Mouse (Mus musculus): Measurements from ENCODE around the gene Vps51. TPM values are rescaled to one million over a fixed set of nuclear protein-coding genes. Genes with fewer than 3 reads are reported as not detected.

The Vps51 gene
- total and polyA plus RNA-seq, 2 experiments from 2014 or later, result 91.2 to 102 TPM

GRCm38 (mm10) chr19:6020276-6020675, 56.8 kb downstream of the Vps51 start:
- Histone ChIP-seq H3K27me3 (ENCODE audit: insufficient read depth, low read length) (no peaks in the 10 kb centered on the region; the same call in 1 of the 2 replicates), H3K4me3 (ENCODE audit: low read length) (no peak overlapping the region), H3K27ac (no peak overlapping the region), H3K4me1 (ENCODE audit: insufficient read depth, low read length) (peaks cover 4% of the 10 kb centered on the region; the same call in 1 of the 2 replicates), H3K36me3 (ENCODE audit: insufficient read depth, low read length) (no peaks in the 10 kb centered on the region), H3K9ac (replicated peaks; ENCODE audit: low read length) (no peak overlapping the region), H3K9me3 (ENCODE audit: low read length) (no peaks in the 10 kb centered on the region), H3K4me2 (ENCODE audit: low read depth, low read length) (no peak overlapping the region)
- 73% methylated on average over 3 of the region's 3 CpGs for WGBS
- ATAC-seq, result no peak
- no peak for TF ChIP-seq CTCF (IDR thresholded peaks at IDR 0.05; ENCODE audit: low read depth)
- no peak for DNase-seq (ENCODE audit: low spot score)

DNA sequence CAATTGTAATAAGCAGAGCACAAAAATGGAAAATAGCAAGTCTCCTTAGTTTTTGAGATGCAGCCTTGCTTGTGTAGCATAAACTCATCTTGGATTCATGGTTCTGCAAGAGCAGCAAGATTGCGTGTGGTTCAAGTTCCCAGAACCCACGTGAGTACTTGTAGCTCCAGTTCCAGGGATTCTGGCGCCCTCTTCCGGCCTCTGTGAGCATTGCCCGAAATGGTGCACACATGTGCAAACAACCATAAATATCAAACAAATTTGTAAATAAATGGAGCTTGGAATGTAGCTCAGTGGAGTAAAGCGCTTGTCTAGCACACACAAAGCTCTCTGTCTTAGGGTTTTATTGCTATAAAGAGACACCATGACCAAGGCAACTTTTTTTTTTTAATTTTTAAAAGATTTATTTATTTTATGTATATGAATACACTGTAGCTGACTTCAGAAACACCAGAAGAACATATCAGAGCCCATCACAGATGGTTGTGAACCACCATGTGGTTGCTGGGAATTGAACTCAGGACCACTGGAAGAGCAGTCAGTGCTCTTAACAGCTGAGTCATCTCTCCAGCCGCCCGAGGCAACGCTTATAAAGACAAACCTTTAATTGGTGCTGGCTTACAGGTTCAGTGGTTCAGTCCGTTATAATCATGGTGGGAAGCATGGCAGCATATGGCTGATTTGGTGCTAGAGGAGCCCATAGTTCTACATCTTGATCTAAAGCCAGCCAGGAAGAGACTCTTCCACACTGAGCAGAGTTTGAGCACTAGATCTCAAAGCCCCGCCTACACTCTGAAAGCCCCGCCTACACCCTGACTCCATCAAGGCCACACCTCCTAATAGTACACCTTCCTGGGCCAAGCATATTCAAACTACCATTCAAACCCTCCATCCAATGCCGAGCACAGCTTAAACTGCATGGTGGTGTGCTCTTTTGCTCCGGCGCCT, 58.6 kb downstream of the Vps51 start:
- no peak overlapping the region for H3K9ac ChIP-seq (replicated peaks; ENCODE audit: low read length)
- WGBS, result 34% methylated on average over 15 of the region's 15 CpGs
- no peak for ATAC-seq
- H3K9me3 ChIP-seq (ENCODE audit: low read length), result no peaks in the 10 kb centered on the region
- no peak overlapping the region for H3K4me2 ChIP-seq (ENCODE audit: low read depth, low read length)
- H3K4me1 ChIP-seq (ENCODE audit: insufficient read depth, low read length), result peaks cover 4% of the 10 kb centered on the region; the same call in 1 of the 2 replicates
- no peaks in the 10 kb centered on the region for H3K36me3 ChIP-seq (ENCODE audit: insufficient read depth, low read length)
- H3K4me3 ChIP-seq (ENCODE audit: low read length), result no peak overlapping the region
- peak; percentile 90 for DNase-seq (ENCODE audit: low spot score)
- no peaks in the 10 kb centered on the region; the same call in 1 of the 2 replicates for H3K27me3 ChIP-seq (ENCODE audit: insufficient read depth, low read length)
- H3K27ac ChIP-seq, result no peak overlapping the region
- TF ChIP-seq CTCF (IDR thresholded peaks at IDR 0.05; ENCODE audit: low read depth), result peak; percentile 92

Small RNA genes within 50 kb of the gene (microRNA-seq; reads per million reads assigned to microRNA genes)
- gene Mir6988, result 1.2 to 2.5 reads per million in 2 experiments

Other genes starting within 250 kb of the Vps51 start
- 19.8 and 43.2 TPM in 2 replicates for gene Frmd8, start 202.0 kb downstream of the Vps51 start, total RNA-seq (2014; rRNA removed)
- 12.5 and 13.7 TPM in 2 replicates for gene Frmd8, start 202.0 kb downstream of the Vps51 start, polyA plus RNA-seq (2015; fragmentation: Nextera tagmentation; extraction: Ambion mirVana)
- 2.1 and 6.0 TPM in 2 replicates for gene Slc25a45, start 199.4 kb downstream of the Vps51 start, total RNA-seq (2014; rRNA removed)
- gene Slc25a45, start 199.4 kb downstream of the Vps51 start, polyA plus RNA-seq (2015; fragmentation: Nextera tagmentation; extraction: Ambion mirVana), result 1.8 and 2.8 TPM in 2 replicates
- 7.5 and 10.1 TPM in 2 replicates for gene Tigd3, start 183.1 kb downstream of the Vps51 start, total RNA-seq (2014; rRNA removed)
- 7.1 and 7.5 TPM in 2 replicates for gene Tigd3, start 183.1 kb downstream of the Vps51 start, polyA plus RNA-seq (2015; fragmentation: Nextera tagmentation; extraction: Ambion mirVana)
- 61.7 and 77.4 TPM in 2 replicates for gene Dpf2, start 164.2 kb downstream of the Vps51 start, total RNA-seq (2014; rRNA removed)
- 69.5 and 70.2 TPM in 2 replicates for gene Dpf2, start 164.2 kb downstream of the Vps51 start, polyA plus RNA-seq (2015; fragmentation: Nextera tagmentation; extraction: Ambion mirVana)
- gene Cdc42ep2, start 152.4 kb downstream of the Vps51 start, total RNA-seq (2014; rRNA removed), result 22.0 and 28.0 TPM in 2 replicates
- 17.4 and 18.0 TPM in 2 replicates for gene Cdc42ep2, start 152.4 kb downstream of the Vps51 start, polyA plus RNA-seq (2015; fragmentation: Nextera tagmentation; extraction: Ambion mirVana)
- 23.4 and 28.9 TPM in 2 replicates for gene Pola2, start 113.0 kb downstream of the Vps51 start, total RNA-seq (2014; rRNA removed)
- 19.5 and 21.5 TPM in 2 replicates for gene Pola2, start 113.0 kb downstream of the Vps51 start, polyA plus RNA-seq (2015; fragmentation: Nextera tagmentation; extraction: Ambion mirVana)
- not detected in 2 replicates for gene Slc22a20, start 91.1 kb downstream of the Vps51 start, total RNA-seq (2014; rRNA removed)
- not detected in 2 replicates for gene Slc22a20, start 91.1 kb downstream of the Vps51 start, polyA plus RNA-seq (2015; fragmentation: Nextera tagmentation; extraction: Ambion mirVana)
- gene Capn1, start 61.3 kb downstream of the Vps51 start, total RNA-seq (2014; rRNA removed), result 13.6 and 15.7 TPM in 2 replicates
- 4.6 and 4.8 TPM in 2 replicates for gene Capn1, start 61.3 kb downstream of the Vps51 start, polyA plus RNA-seq (2015; fragmentation: Nextera tagmentation; extraction: Ambion mirVana)
- 27.6 and 34.1 TPM in 2 replicates for gene Syvn1, start 30.7 kb downstream of the Vps51 start, total RNA-seq (2014; rRNA removed)
- 26.8 and 29.8 TPM in 2 replicates for gene Syvn1, start 30.7 kb downstream of the Vps51 start, polyA plus RNA-seq (2015; fragmentation: Nextera tagmentation; extraction: Ambion mirVana)
- 34.4 and 36.2 TPM in 2 replicates for gene Mrpl49, start 19.4 kb downstream of the Vps51 start, total RNA-seq (2014; rRNA removed)
- gene Mrpl49, start 19.4 kb downstream of the Vps51 start, polyA plus RNA-seq (2015; fragmentation: Nextera tagmentation; extraction: Ambion mirVana), result 52.4 and 54.9 TPM in 2 replicates
- 558 and 787 TPM in 2 replicates for gene Fau, start 19.4 kb downstream of the Vps51 start, total RNA-seq (2014; rRNA removed)
- 668 TPM in 2 replicates for gene Fau, start 19.4 kb downstream of the Vps51 start, polyA plus RNA-seq (2015; fragmentation: Nextera tagmentation; extraction: Ambion mirVana)
- gene Znhit2, start 16.0 kb downstream of the Vps51 start, total RNA-seq (2014; rRNA removed), result 76.0 and 97.3 TPM in 2 replicates
- gene Znhit2, start 16.0 kb downstream of the Vps51 start, polyA plus RNA-seq (2015; fragmentation: Nextera tagmentation; extraction: Ambion mirVana), result 43.2 and 46.3 TPM in 2 replicates
- gene Tm7sf2, start 8.9 kb downstream of the Vps51 start, total RNA-seq (2014; rRNA removed), result 122 and 123 TPM in 2 replicates
- 57.7 and 64.2 TPM in 2 replicates for gene Tm7sf2, start 8.9 kb downstream of the Vps51 start, polyA plus RNA-seq (2015; fragmentation: Nextera tagmentation; extraction: Ambion mirVana)
- gene Tmem262, start 2.8 kb upstream of the Vps51 start, total RNA-seq (2014; rRNA removed), result not detected in 2 replicates
- not detected in 2 replicates for gene Tmem262, start 2.8 kb upstream of the Vps51 start, polyA plus RNA-seq (2015; fragmentation: Nextera tagmentation; extraction: Ambion mirVana)
- gene Gm28374, start 5.0 kb upstream of the Vps51 start, total RNA-seq (2014; rRNA removed), result 0.37 and 0.86 TPM in 2 replicates
- gene Gm28374, start 5.0 kb upstream of the Vps51 start, polyA plus RNA-seq (2015; fragmentation: Nextera tagmentation; extraction: Ambion mirVana), result 0.24 and 1.1 TPM in 2 replicates
- 76.9 and 88.2 TPM in 2 replicates for gene Zfpl1, start 7.7 kb upstream of the Vps51 start, total RNA-seq (2014; rRNA removed)
- 83.9 and 88.2 TPM in 2 replicates for gene Zfpl1, start 7.7 kb upstream of the Vps51 start, polyA plus RNA-seq (2015; fragmentation: Nextera tagmentation; extraction: Ambion mirVana)
- gene Cdca5, start 7.8 kb upstream of the Vps51 start, total RNA-seq (2014; rRNA removed), result 6.3 and 7.4 TPM in 2 replicates
- 6.1 and 7.4 TPM in 2 replicates for gene Cdca5, start 7.8 kb upstream of the Vps51 start, polyA plus RNA-seq (2015; fragmentation: Nextera tagmentation; extraction: Ambion mirVana)
- gene AC131692.1, start 17.2 kb upstream of the Vps51 start, total RNA-seq (2014; rRNA removed), result not detected in 2 replicates
- gene AC131692.1, start 17.2 kb upstream of the Vps51 start, polyA plus RNA-seq (2015; fragmentation: Nextera tagmentation; extraction: Ambion mirVana), result not detected in 2 replicates
- gene Naaladl1, start 28.6 kb upstream of the Vps51 start, total RNA-seq (2014; rRNA removed), result 0.40 and 0.89 TPM in 2 replicates
- gene Naaladl1, start 28.6 kb upstream of the Vps51 start, polyA plus RNA-seq (2015; fragmentation: Nextera tagmentation; extraction: Ambion mirVana), result 0.36 and 0.43 TPM in 2 replicates
- 91.0 and 91.5 TPM in 2 replicates for gene Sac3d1, start 41.4 kb upstream of the Vps51 start, total RNA-seq (2014; rRNA removed)
- 50.5 and 51.9 TPM in 2 replicates for gene Sac3d1, start 41.4 kb upstream of the Vps51 start, polyA plus RNA-seq (2015; fragmentation: Nextera tagmentation; extraction: Ambion mirVana)
- 71.4 and 84.4 TPM in 2 replicates for gene Snx15, start 51.1 kb upstream of the Vps51 start, total RNA-seq (2014; rRNA removed)
- gene Snx15, start 51.1 kb upstream of the Vps51 start, polyA plus RNA-seq (2015; fragmentation: Nextera tagmentation; extraction: Ambion mirVana), result 60.9 and 62.7 TPM in 2 replicates
- not detected in 2 replicates for gene Batf2, start 63.8 kb upstream of the Vps51 start, total RNA-seq (2014; rRNA removed)
- 0.21 and 0.23 TPM in 2 replicates for gene Batf2, start 63.8 kb upstream of the Vps51 start, polyA plus RNA-seq (2015; fragmentation: Nextera tagmentation; extraction: Ambion mirVana)
- gene Arl2, start 64.3 kb upstream of the Vps51 start, total RNA-seq (2014; rRNA removed), result 112 and 123 TPM in 2 replicates
- gene Arl2, start 64.3 kb upstream of the Vps51 start, polyA plus RNA-seq (2015; fragmentation: Nextera tagmentation; extraction: Ambion mirVana), result 151 and 155 TPM in 2 replicates
- gene Majin, start 107.2 kb upstream of the Vps51 start, total RNA-seq (2014; rRNA removed), result not detected in 2 replicates
- gene Majin, start 107.2 kb upstream of the Vps51 start, polyA plus RNA-seq (2015; fragmentation: Nextera tagmentation; extraction: Ambion mirVana), result 0.24 TPM in 1 of 2 replicates, not detected in the other
- not detected in 2 replicates for gene Gpha2, start 149.1 kb upstream of the Vps51 start, total RNA-seq (2014; rRNA removed)
- gene Gpha2, start 149.1 kb upstream of the Vps51 start, polyA plus RNA-seq (2015; fragmentation: Nextera tagmentation; extraction: Ambion mirVana), result 0.39 and 0.60 TPM in 2 replicates
- 272 and 321 TPM in 2 replicates for gene Ppp2r5b, start 158.6 kb upstream of the Vps51 start, total RNA-seq (2014; rRNA removed)
- 149 and 160 TPM in 2 replicates for gene Ppp2r5b, start 158.6 kb upstream of the Vps51 start, polyA plus RNA-seq (2015; fragmentation: Nextera tagmentation; extraction: Ambion mirVana)
- 38.7 and 43.4 TPM in 2 replicates for gene Atg2a, start 164.4 kb upstream of the Vps51 start, total RNA-seq (2014; rRNA removed)
- gene Atg2a, start 164.4 kb upstream of the Vps51 start, polyA plus RNA-seq (2015; fragmentation: Nextera tagmentation; extraction: Ambion mirVana), result 7.6 and 8.9 TPM in 2 replicates
- 127 and 135 TPM in 2 replicates for gene Ehd1, start 199.5 kb upstream of the Vps51 start, total RNA-seq (2014; rRNA removed)
- 76.5 and 77.5 TPM in 2 replicates for gene Ehd1, start 199.5 kb upstream of the Vps51 start, polyA plus RNA-seq (2015; fragmentation: Nextera tagmentation; extraction: Ambion mirVana)
- 3.1 and 6.0 TPM in 2 replicates for gene Cdc42bpg, start 229.2 kb upstream of the Vps51 start, total RNA-seq (2014; rRNA removed)
- gene Cdc42bpg, start 229.2 kb upstream of the Vps51 start, polyA plus RNA-seq (2015; fragmentation: Nextera tagmentation; extraction: Ambion mirVana), result 0.29 and 0.33 TPM in 2 replicates

All from hindbrain, postnatal 0 days (tissue).